Mouse (Mus musculus) 416B (cell line): ENCODE results near the gene Cst11.
"Not testable (repeated sequence)": the region's sequence is repeated elsewhere in the genome, so short reads cannot be mapped to it uniquely, and the experiment has no call there.

Experiments used
- DNase-seq: peaks from one replicate; pipeline ENCODE4 v3.0.0; 2011; ENCODE audit warnings: low read depth

Cst11 gene

DNA sequence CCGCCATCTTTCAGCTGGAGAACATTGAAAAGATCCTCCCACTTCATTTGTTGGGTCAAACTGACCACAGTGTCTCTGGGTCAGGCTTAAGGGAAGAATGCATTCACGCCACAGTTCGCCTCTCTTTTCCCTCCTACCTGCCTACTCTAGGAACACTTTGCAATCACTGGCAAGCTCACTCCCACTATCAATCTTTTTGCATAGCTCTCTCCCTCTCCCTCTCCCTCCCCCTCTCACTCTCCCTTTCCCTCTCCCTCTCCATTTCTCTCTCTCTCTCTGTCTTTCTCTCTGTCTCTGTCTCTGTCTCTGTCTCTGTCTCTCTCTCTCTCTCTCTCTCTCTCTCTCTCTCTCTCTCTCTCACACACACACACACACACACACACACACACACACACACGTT lies at the start of gene Cst11:
Gene Cst11, minus strand, starts transcription at position 101 of the 400 bp plus-strand sequence.
- not testable (repeated sequence) for DNase-seq

DNA sequence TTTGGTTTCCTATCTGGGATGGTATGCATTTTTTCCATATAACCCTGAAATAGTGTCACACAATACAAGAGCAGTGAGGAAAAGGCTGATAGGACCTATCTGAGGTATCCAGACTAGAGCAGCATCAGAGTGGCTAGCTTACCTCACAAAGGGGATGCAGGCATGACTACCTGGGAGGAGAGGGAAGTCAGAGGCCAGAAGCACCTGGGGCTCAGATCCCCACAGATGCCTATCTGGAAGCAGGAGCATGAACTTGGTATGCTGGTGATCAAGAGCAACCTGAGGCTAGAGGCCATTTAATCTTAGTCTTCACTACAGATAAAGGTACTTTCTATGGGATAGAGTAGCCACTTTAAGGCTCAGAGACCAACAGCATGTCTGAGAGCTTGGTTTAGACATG lies 48.6 kb upstream of the Cst11 start, which contains the start of gene Cst13:
Gene Cst13, plus strand, starts transcription at position 173 of the 400 bp plus-strand sequence.
- DNase-seq: no peak

DNA sequence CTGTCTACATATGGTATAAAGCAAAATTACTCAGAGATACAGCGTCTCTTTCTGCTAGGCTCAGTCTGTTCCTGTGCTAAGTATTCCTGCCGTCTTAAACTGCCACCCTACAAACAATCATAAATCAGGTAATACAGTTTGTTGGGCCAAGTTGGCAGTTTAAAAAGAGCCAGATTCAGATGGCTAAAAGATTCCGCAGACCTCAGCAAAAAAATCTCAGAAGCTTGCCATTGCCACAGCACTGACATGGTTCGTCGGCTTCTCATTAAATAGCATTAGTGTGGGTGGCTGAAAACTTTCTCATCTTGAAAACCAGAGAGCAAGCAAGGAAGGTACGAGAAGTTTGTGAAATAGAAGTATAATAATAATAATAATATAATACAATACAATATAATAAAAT lies 35.4 kb upstream of the Cst11 start:
- DNase-seq: no peak

DNA sequence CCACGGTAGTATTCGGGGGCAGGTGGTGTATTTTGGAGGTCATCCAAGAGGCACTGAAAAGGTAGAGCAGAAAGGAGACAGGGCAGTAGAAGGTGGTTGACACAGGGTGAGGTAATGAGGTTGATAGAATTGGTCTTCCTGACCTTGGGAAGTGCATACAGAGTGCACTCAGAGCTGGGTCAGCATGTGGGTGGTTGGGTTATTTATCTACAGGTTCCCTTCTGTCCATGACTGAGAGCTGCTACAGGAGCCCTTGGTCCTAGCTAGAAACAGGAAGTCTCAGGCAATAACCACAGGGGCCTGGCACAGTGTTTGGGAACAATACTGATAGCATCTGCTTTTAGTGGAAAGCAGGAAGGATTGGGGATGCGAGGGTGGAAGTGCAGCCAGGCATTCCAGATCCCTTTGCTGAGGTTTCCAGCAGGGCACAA lies 30.2 kb upstream of the Cst11 start:
- no peak for DNase-seq

DNA sequence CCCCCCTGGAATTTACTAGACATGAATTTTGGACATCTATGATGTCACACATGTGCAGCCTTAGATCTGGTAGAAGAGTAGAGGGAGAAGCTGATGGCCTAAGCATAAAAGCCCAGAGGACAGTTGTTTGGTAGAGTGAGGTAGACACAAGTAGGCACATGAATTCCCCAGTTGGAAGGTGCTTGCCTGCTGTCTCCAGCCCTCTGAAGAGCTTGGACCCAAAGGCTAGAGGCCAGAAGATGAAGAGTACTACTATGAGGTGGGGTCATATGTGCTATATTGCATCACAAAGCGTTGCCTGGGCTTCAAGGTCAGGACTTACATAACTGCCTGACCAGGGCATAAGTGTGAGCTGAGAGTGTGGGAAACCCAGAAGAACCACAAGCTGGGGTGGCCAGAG lies 27.2 kb upstream of the Cst11 start, which contains the start of gene Cst8:
Gene Cst8, plus strand, starts transcription at position 301 of the 400 bp plus-strand sequence.
- no peak for DNase-seq

DNA sequence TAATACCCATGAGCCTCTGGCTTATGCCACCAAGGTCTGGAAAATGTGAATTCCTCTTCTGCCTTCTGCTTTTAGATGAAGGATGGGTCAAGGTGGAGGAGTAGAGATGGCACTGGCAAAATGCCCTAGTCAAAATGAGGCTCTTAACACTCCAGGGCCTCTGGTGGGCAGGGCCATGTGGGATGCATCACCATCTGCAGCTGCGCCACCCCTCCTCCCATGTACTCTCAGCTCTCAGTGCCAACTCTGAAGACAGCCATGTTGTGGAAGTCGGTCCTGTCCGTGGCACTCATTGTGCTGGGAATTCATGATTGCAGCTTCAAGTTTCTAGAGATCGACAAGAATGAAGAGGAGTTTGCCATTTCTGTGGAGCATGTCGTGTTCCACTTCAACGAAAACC lies 17.8 kb upstream of the Cst11 start, which contains the start of gene Cst12:
Gene Cst12, plus strand, starts transcription at position 220 of the 400 bp plus-strand sequence.
- DNase-seq: no peak

DNA sequence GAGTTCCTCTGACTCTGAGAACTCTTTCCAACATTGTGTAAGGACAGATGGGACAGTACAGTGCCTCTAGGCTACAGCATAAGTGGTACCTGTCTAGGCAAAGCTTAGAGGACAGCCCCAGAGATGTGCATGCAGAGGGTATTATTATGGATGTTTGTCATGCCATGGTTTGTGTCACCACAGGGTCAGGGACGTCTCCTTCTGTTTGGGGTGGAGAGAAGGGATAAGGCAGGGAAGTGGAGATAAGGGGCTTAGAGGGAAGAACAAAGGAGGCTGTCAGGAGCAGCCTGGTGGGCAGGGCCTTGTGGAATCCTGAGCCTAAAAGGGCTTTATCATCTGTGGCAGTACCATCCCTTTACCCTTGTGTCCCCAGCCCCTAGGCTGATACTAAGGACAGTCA lies 10.4 kb upstream of the Cst11 start, which contains the start of gene 8030411F24Rik:
Gene 8030411F24Rik, plus strand, starts transcription at position 301 of the 400 bp plus-strand sequence.
- no peak for DNase-seq

DNA sequence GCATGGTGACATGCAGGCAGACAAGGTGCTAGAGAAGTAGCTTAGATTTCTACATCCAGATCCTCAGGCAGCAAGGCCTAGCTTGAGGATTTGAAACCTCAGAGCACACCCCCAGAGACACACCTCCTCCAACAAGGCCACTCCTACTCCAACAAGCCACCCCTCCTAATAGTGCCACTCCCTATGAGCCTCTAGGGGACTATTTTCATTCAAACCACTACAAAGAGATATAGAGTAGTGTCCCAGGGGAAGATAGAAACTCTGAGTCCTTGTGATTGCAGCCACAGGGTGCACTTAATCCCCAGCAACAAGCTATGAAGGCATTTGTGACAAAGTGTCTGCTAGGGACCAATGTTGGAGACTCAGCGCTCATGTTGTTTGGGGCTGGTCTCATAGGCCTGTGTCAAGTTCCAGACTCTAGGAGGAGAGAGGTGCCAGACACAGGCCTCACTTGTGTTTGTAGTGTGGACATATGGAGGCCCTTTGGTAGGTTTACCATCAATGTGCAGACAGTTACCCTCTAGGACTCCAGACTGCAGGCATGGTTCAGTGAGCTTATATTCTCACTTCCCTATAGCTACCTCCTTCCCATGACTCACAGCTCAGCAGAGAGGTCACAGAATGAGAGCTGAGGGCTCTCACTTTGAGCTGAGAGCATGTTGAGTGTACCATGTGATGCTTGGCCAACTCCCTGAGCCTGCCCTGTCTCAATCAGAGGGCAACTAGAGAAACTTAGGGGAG lies 7.5 kb downstream of the Cst11 start:
- DNase-seq: no peak

DNA sequence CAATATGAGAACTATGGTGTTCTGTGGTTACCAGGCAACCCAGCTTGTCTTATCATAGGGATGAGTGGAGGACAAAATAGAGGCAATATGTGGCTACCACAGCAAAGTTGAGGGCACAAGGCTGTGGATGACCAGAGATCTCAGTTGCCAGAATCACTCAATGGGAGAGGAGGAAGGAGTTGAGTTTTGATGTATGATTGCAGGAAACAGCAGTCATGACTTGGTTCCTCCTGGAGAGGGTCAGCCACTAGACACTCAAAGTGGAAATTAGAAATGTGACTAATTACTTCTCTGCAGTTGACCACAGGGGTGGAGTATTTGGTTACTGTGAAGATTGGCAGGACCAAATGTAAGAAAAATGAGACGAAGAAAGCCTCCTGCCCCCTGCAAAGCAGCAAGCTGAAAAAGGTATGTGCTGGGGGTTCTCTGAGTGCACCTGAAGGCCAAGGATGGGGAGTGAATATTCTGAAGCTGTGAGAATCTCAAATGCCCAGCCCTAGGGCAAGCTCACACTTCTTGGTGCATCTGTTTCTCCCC lies 16.9 kb downstream of the Cst11 start:
- DNase-seq: peak; percentile 77

DNA sequence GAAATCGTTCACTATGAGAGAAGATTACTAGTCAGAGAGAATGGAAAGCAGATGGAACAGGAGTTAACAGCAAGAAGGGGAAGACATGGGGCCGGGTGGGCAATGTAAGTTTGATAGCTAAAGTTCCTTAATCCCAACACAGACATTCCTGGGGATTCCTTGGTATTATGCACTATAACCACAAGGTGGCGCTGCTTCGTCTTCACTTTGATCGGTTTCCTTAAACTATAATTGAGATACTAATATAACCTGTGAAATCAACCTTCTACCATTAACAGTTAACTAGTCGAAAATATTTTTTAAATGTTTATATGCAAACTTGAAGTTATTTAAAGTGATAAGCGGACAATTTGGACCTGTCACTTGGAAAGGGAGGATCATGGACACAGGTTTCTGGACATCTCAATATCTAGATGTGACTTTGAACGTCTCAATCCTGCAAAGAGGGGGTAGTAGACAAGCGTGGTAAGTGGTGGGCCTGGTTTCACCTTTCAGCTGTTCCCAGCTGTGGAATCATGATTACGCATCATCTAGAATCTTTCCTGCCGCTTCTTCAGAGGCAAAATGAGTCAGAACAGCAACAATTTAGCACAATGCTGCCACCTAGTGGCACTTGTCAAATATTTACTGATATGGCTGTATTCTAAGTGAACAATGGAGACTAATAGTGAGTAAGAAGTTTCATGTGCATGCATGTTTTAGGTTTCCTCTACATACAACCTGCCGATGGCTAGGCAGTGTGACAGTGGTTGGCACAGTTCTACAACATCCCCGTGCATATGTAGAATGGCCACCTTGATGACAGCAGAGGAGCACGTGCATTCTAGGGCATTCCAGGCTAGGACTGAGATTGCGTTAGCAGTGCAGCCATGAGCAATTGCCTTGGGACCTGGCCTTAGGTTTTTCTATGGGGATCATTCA lies 19.1 kb downstream of the Cst11 start:
- DNase-seq: peak; percentile 89

DNA sequence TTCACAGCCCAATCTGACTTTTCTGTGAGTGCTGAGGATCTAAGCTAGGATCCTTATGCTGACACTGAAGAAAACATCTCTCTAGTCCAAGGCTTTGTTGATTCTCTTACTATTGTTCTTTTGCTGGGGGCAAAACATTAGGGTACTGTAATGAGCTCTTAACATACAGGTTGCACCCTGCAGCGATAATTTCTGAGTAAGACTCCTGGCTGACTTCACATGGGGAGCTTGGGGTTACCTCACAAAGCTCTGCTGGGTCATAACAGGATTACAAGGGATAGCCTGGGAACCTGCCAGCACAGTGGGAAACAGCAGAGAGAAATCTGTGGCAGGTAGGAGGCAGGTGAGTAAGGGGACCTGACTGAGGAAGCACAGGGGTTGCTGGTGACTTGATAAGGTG lies 21.2 kb downstream of the Cst11 start, which contains the start of gene Cstl1:
Gene Cstl1, plus strand, starts transcription at position 301 of the 400 bp plus-strand sequence.
- no peak for DNase-seq

DNA sequence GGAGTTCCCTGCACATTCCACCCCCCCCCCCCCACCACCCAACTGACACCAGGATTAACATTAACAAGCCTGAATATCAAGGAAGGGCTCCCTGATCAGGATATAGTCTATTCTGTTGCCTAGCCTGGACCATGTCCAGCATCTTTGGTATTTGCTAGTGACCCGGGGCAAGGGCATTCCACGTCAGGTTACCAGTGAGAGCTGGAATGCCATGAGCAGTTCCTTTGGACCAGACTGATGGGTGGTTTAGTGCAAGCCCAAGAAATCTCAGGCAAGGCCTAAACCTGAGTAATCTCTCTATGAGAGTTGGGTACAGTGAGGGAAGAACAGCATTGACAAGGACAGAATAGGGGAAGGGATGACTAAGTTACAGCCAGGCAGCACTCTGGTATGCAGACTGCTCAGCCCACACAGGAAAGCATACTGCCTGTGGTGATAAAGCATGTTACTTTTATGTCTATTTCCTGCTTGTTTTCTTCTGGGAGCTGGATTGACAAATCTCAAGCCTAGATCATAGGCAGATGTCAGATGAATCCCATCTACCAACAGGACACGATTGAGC lies 27.4 kb downstream of the Cst11 start:
- DNase-seq: peak; percentile 7

DNA sequence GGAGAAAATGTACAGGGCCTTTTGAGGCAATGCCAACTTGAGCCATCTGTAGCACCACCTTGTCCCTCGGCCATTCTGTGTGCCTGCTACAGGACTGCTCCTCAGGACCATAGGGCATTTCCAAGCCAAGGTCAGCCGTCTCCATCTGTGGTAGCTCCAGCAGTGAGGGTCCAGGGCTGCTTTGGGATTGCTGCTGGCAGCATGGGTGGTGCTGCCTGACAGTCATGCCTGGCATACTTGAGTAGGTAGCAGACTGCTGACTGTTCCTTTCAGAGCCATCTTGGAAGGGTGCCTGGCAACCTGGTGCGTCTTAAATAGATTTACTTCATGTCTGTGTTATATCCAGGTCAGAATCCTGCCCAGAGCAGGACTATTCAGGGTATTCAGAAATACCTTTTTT lies 28.3 kb downstream of the Cst11 start:
- DNase-seq: no peak

DNA sequence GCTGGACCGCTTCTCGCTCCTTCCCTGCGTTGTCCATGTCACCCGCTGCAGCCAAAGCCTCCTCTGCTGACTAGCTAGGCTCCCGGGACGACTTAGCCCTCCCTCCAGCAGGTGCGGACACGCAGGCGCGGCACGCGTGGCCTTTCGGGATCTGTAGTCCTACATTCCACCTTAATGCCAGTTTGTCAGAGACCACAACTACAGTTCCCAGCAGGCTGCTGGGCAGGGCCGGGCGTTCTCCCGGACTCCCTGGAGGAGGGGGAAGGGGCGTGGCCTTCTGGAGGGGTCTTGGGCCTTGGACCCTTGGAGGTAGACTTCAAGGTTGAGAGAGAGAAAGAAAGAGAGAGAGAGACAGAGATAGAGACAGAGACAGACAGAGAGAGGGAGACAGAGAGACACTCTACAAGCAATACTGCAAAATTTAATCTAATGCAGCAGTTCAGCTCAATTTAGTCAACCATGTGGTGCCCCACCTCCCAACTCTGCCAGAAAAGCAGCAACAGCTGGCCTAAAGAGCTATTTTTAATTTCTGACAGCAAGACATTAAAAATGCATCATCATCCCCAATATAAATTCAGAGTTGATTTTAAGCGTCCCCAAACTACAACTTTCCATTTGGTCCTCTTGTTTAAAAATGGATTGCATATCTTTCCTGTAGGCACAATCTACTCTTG lies 38.8 kb downstream of the Cst11 start, which contains the start of gene Napb:
Gene Napb, minus strand, starts transcription at position 141 of the 674 bp plus-strand sequence.
- peak; percentile 76 for DNase-seq

DNA sequence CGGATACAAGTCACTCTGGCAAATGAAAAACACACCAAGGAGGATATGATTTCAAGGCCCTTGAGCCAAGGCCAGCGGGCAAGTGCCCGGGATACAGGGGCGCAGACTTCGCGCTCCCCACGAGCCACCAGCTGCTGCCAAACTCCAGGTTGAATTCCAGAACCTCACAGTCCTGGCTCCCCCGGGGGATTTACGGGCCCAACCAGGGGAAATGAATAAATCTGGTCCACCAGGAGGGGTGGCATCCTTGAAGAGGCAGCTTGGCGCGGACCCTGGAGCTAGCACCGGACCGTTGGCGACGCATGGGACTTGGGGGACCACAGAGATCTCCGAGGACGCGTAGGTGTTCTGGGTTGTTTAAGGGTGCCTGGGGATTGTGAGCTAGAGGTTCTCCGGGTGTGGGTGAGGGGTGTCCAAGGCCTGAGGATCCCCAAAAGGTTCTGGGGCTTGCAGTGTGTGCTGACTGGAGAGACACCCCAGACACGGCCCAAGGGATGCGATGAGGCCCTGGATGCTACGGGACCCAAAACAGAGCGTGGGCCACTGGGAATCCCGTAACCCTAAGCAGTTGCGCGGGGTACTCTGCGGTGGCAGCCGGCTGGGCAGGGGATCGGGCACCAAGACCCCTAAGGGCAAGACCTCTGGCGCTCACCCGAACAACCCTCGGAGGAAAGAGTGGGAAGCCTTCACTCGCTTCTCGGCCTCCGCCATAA lies 39.5 kb downstream of the Cst11 start:
- DNase-seq: no peak

DNA sequence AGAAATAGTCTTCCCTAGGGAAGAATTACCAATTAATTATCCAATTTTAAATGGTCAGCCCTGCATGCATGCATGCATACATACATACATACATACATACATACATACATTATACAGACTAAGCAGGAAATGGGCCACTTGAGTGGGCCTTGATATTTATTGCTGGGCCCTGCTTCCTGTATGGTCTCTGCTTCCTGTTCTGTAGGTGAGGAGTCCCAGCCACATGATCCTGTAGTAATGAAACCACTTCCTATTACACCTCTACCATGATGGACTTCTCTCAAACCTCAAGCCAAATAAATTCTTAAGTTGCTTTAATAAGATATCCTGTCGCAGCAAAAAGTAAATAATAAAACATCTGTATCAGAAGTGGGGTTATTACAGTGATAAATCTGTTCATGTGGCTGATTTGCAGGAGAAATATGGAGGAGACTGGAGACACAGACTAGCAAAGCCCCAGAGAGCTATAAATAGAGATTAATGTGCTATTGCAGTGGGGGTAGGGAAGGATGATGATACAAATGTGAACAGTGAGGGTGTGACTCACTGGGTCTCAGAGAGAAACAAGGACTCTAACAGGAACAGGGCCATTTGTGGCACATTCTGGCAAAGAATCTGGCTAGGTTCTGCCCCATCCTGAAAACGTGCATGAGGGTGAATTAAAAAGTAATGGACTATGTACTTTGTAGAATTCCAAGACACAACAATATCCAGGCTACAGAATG lies 51.9 kb downstream of the Cst11 start:
- peak; percentile 49 for DNase-seq
